Mouse (Mus musculus) forebrain, embryonic 11.5 days (tissue): Measurements from ENCODE around the gene Klhl21. TPM values are rescaled to one million over a fixed set of nuclear protein-coding genes. Genes with fewer than 3 reads are reported as not detected.
"Not testable (repeated sequence)": the region's sequence is repeated elsewhere in the genome, so short reads cannot be mapped to it uniquely, and the experiment has no call there.

Experiments used
- ATAC-seq: fragments of 200-750 bp; cut with Nextera tagmentation; replicated peaks from 2 replicates; pipeline ENCODE4 v1.8.0; 2017; ENCODE audit warnings: moderate TSS enrichment; ENCODE audit not compliant: low FRiP score
- DNase-seq: peaks from one replicate; pipeline ENCODE4 v3.0.0-alpha.2; 2017; ENCODE audit warnings: low spot score
- H3K27ac ChIP-seq: fragments of 300-500 bp; sonication (generic); 2 replicates; pipeline ENCODE4 v1.5.1; 2014; ENCODE audit warnings: low read depth, low read length
- H3K27me3 ChIP-seq: fragments of 300-500 bp; sonication (generic); 2 replicates; pipeline ENCODE4 v1.6.1; 2014; ENCODE audit warnings: mild to moderate bottlenecking, low read length, mixed read lengths; ENCODE audit not compliant: control insufficient read depth, insufficient read depth
- H3K36me3 ChIP-seq: fragments of 300-500 bp; sonication (generic); 2 replicates; pipeline ENCODE4 v1.6.1; 2014; ENCODE audit warnings: mild to moderate bottlenecking, low read length, moderate library complexity, mixed read lengths; ENCODE audit not compliant: control insufficient read depth, insufficient read depth
- H3K4me1 ChIP-seq: fragments of 300-500 bp; sonication (generic); replicated peaks from 2 replicates; pipeline ENCODE4 v1.6.1; 2014; ENCODE audit warnings: low read length, mixed read lengths; ENCODE audit not compliant: control insufficient read depth, insufficient read depth
- H3K4me2 ChIP-seq: fragments of 300-500 bp; sonication (generic); 2 replicates; pipeline ENCODE4 v1.6.1; 2014; ENCODE audit warnings: low read depth, mild to moderate bottlenecking, low read length, moderate library complexity, mixed read lengths; ENCODE audit not compliant: severe bottlenecking
- H3K4me3 ChIP-seq: fragments of 300-500 bp; sonication (generic); 2 replicates; pipeline ENCODE4 v1.5.1; 2014; ENCODE audit warnings: low read depth, low read length
- H3K9ac ChIP-seq: fragments of 300-500 bp; sonication (generic); 2 replicates; pipeline ENCODE4 v1.6.1; 2014; ENCODE audit warnings: low read length
- H3K9me3 ChIP-seq: fragments of 300-500 bp; sonication (generic); 2 replicates; pipeline ENCODE4 v1.6.1; 2016; ENCODE audit warnings: low read length, mixed read lengths; ENCODE audit not compliant: control insufficient read depth
- WGBS: fragments of 180-500 bp; shearing (Covaris S2); extraction: QIAGEN DNeasy Blood & Tissue Kit; methylation state at CpG from one replicate; pipeline ENCODE4 v1.1.7; 2014; 5-methylcytosine and 5-hydroxymethylcytosine counted together
- polyA plus RNA-seq: library from polyadenylated mRNA; unstranded; fragments of >200 nt; fragmentation: Nextera tagmentation; extraction: Ambion mirVana; gene quantifications from 2 replicates; pipeline ENCODE4 v1.2.1, GENCODE M21; 2014

The Klhl21 gene
- polyA plus RNA-seq, 1 experiment from 2014 or later: 5.3 TPM

DNA sequence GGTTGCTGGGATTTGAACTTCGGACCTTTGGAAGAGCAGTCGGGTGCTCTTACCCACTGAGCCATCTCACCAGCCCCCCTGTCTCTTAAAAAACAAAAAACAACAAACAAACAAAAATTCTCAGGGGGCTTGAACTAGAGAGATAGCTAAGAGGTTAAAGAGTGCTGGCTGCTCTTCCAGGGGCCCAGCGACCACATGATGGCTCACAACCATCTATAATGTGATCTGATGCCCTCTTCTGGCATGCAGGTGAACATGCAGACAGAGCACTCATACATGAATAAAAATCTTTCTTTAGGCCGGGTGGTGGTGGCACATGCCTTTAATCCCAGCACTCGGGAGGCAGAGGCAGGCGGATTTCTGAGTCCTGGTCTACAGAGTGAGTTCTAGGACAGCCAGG is 27.9 kb downstream of the Klhl21 start:
- ATAC-seq, H3K9ac ChIP-seq, H3K9me3 ChIP-seq, DNase-seq, H3K4me3 ChIP-seq, H3K4me1 ChIP-seq, H3K27ac ChIP-seq, H3K4me2 ChIP-seq, H3K27me3 ChIP-seq, H3K36me3 ChIP-seq: not testable (repeated sequence)
- 92% methylated on average over 6 of the region's 6 CpGs for WGBS

DNA sequence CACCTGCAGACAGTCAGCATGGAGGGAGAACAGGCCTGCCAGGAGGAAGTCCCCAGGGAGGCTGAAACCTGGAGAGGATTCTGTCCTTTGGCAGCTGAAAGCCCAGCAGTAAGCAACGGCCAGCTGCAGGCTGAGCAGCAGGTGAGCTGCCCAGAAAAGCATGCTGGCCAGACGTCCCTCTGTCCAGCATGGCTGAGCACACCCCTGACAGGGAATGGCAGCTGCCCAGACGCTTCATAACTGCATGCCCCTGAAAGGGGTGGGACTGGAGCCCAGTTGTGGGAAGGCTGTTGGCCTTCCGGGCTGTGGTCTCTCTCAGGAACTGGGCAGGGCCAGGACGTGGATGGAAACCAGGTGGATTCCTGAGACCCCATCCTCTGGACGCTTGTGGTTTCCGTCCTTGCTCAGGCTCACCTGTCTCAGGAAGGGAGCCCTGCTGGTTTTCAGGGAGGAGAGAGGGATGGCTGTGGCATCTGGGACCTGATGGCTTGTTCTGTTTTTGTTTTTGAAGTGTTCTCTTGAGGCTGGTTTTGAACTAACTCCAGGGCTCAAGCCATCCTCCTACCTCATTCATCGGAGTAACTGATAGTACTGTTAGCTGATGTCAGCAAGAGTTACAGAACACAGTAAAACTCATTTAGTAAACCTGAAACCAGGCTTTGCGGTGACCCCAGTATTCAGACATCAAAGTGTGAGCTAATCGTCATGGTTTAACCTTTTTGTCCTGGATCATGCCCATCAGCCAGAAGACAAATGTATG is 29.8 kb downstream of the Klhl21 start, which contains the start of gene Tas1r1:
Gene Tas1r1 (minus strand): TSS at position 344 of the 760 bp plus-strand sequence.
- Histone ChIP-seq H3K9me3 (no peaks in the 10 kb centered on the region), H3K4me1 (peaks cover 9% of the 10 kb centered on the region), H3K27ac (no peak within 1 kb of the TSS), H3K4me3 (peak within 1 kb of the TSS; percentile 99), H3K9ac (peak within 1 kb of the TSS; percentile 92), H3K4me2 (peak within 1 kb of the TSS; percentile 61), H3K27me3 (no peaks in the 10 kb centered on the region), H3K36me3 (peaks cover 15% of the 10 kb centered on the region)
- 50% methylated on average over 10 of the region's 10 CpGs for WGBS
- no peak for ATAC-seq
- DNase-seq: no peak

DNA sequence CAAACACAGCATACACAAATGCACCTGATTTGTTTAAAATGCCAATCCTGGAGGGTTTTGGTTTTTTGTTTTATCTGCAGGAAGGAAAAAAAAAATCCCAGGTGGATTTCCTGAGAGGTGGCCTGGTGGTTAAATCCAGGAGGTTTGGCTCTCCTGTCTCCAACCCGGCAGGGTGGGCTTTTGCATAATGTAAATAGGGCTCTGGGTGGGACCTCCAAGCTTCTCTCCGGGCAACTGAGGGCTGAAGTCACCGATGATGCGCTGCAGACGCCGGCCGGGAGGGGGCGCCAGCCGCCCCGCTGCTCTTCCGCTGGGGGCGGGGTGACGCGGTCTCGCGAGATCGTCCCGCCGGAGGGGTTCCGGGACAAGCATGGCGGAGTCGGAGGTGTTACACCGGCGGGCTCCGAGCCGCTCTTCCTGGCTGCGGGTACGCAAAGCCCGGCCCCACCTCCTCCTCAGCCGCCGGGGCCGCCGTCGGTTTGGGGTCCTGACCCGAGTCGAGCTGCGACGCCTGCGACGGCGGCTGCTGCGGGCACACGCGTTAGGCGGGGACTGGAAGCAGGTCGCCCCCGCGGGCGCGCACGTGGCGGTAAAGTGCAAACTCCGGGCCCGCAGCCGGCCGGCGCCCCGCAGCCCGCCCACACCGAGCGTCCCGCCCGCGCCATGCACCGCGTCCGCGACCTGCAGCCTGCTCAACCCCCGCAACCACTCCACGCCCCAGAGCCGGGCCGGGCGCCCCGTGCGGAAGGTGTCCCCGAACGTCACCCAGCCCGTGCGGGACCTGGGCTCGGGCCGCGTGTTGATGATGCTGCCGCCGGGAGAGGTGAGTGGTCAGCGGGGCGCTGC is 30.6 kb downstream of the Klhl21 start, which contains the start of gene Nol9:
Gene Nol9 (plus strand): TSS at position 337 of the 846 bp plus-strand sequence.
- Histone ChIP-seq H3K4me1 (peaks cover 9% of the 10 kb centered on the region), H3K9me3 (no peaks in the 10 kb centered on the region), H3K9ac (peak within 1 kb of the TSS; percentile 92), H3K4me3 (peak within 1 kb of the TSS; percentile 99), H3K4me2 (peak within 1 kb of the TSS; percentile 61), H3K27ac (no peak within 1 kb of the TSS), H3K36me3 (peaks cover 16% of the 10 kb centered on the region), H3K27me3 (no peaks in the 10 kb centered on the region)
- DNase-seq: peak; percentile 98
- WGBS: under 1% methylated on average over 80 of the region's 86 CpGs
- ATAC-seq: peak; percentile 89

DNA sequence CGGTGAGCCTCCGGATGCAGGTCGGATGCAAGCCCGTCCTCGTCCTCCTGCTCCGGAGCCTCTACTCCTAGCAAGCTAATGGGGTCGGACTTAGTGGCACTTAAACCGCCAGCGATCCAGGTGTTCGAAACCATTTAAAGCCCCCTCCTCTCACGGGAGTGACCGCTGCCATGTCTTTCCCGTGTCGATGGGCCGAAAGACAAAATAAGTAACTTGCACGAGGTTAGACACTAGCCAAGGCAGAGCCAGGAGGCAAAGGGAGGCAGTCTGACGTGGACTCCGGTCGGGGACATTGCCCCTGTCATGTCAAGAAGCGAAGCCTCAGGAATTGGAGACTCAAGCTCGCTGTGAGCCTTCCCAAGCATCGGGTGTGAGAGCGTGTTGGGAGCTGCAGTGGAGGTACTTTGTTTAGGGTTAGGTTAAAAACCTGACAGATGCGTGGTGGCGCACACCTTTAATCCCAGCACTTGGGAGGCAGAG is 31.3 kb downstream of the Klhl21 start:
- Histone ChIP-seq H3K27ac (no peak overlapping the region), H3K4me1 (peaks cover 9% of the 10 kb centered on the region), H3K4me3 (peak overlapping the region; percentile 99), H3K4me2 (peak overlapping the region; percentile 61), H3K27me3 (no peaks in the 10 kb centered on the region), H3K9me3 (no peaks in the 10 kb centered on the region), H3K9ac (peak overlapping the region; percentile 92), H3K36me3 (peaks cover 18% of the 10 kb centered on the region)
- WGBS: 3% methylated on average over 25 of the region's 25 CpGs
- ATAC-seq (no peak), DNase-seq (no peak)

DNA sequence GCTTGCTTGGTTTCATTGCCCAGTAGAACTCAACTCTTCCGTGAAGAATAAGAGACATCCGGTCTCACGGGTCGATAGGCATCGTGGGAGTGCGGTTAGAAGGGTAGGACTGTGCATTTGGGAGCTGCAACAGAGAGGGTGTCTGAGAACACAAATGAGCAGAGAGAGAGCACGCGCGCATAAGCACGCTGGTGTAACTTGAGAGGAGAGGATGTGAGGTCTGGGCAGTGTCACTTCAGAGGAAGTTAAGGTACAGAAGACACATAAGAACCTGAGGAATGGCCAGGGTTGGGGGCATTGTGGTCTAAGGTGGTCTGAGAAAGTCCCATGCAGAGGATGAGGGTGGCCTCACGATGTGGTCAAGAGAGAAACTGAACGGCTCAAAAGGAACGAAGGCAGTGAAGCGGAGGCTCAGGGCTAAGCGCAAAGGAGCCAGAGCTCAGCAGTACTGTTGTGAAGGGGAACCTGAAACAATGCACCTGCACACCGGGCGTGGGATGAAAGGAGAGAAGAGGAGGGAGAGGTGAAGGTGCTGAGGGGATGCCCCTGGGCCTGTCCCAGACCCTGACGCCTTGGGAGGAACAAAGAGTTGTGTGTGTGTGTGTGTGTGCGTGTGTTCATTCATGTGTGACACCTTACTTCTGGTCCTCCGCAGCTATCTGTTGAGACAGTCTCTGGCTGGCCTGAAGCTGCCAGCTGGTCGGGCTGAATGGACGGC is 33.5 kb downstream of the Klhl21 start:
- no peak for DNase-seq
- no peaks in the 10 kb centered on the region for H3K9me3 ChIP-seq
- H3K27me3 ChIP-seq: no peaks in the 10 kb centered on the region
- no peak for ATAC-seq
- no peak overlapping the region for H3K4me2 ChIP-seq
- H3K27ac ChIP-seq: no peak overlapping the region
- peaks cover 9% of the 10 kb centered on the region for H3K4me1 ChIP-seq
- H3K36me3 ChIP-seq: peaks cover 21% of the 10 kb centered on the region
- no peak overlapping the region for H3K4me3 ChIP-seq
- H3K9ac ChIP-seq: no peak overlapping the region
- WGBS: 95% methylated on average over 22 of the region's 22 CpGs

DNA sequence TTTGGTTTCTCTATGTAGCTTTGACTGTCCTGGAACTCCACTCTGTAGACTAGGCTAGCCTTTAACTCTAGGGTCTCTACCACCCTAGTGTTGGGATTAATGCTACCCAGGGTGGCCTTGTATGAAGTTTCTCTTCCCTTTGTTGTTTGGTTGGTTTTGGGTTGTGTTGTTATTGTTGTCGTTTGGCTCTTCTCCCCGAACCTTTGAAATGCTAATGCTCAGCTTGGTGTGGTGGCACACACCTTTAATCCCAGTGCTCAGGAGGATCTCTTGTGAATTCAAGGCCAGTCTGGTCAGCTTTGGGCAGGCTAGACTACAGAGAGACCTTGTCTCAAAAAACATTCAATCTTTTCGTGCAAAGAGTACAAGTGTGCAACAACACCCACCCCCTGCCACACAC is 34.6 kb downstream of the Klhl21 start:
- no peaks in the 10 kb centered on the region for H3K27me3 ChIP-seq
- WGBS: 85% methylated on average over 3 of the region's 3 CpGs
- H3K4me1 ChIP-seq: peaks cover 9% of the 10 kb centered on the region
- no peak overlapping the region for H3K27ac ChIP-seq
- H3K9me3 ChIP-seq: no peaks in the 10 kb centered on the region
- ATAC-seq (no peak), DNase-seq (no peak)
- no peak overlapping the region for H3K4me2 ChIP-seq
- H3K36me3 ChIP-seq: peaks cover 24% of the 10 kb centered on the region
- H3K9ac ChIP-seq: no peak overlapping the region
- H3K4me3 ChIP-seq: no peak overlapping the region

DNA sequence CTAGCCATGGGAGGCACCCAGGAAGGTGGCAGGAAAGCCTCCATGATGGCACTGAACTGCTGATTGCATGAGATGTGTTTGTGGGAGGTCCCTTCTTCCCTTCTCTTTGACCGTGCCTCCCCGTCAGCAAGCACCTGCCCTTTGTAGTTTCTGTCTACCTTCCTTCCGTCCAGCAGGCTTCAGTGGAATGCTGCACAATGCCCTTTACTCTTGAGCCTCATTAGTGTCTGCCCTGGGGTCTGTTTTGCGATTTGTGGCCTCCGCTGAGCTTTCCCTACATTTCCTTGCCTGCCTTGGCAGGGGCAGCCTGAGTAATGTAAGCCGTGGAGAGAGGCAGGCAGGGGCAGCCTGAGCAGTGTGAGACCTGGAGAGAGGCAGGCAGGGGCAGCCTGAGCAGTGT is 36.0 kb downstream of the Klhl21 start:
- H3K9ac ChIP-seq: no peak overlapping the region
- ATAC-seq: no peak
- no peaks in the 10 kb centered on the region for H3K9me3 ChIP-seq
- no peak overlapping the region for H3K27ac ChIP-seq
- H3K4me1 ChIP-seq: peaks cover 9% of the 10 kb centered on the region
- no peaks in the 10 kb centered on the region for H3K27me3 ChIP-seq
- H3K4me2 ChIP-seq: no peak overlapping the region
- 80% methylated on average over 6 of the region's 6 CpGs for WGBS
- peaks cover 24% of the 10 kb centered on the region for H3K36me3 ChIP-seq
- no peak for DNase-seq
- no peak overlapping the region for H3K4me3 ChIP-seq

DNA sequence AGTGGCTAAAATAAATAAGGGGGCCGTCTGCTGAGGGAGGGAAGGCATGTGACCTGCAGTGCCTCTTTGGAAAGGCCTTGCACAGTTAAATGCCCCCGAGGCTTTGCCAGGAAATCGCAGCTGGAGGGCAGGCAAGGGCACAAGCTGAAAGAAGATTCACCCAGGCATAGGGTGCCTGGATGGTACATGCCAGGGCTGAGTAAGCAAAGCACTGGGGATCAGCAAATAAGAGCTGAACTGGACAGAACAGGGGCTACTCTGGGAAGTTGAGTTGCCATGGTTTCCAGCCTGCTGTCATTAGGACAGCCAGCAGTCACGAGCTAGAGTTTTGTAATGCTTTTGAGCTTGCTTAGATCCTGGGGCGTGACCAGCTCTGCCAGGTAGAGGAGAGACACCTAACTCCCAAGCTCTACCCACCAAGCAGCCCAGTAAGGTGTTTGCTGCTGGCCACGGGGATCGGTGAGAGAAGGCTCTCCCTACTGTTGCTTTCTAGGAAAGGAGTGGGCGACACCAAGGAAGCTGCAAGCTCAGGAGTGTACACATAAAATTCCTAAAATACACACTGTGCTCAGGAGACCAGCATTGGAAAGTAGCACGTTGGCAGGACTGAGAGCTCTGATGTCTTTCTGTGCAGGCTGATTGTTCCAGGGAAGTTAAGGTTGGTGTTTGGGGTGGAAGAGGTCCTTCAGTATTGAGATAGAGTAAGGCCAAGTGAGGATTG is 53.9 kb downstream of the Klhl21 start:
- no peak overlapping the region for H3K9ac ChIP-seq
- WGBS: 83% methylated on average over 9 of the region's 9 CpGs

More for the DNA sequence above, 53.9 kb downstream of the Klhl21 start:
- DNase-seq: no peak
- H3K4me3 ChIP-seq: no peak overlapping the region
- H3K4me1 ChIP-seq: no peaks in the 10 kb centered on the region
- peaks cover 4% of the 10 kb centered on the region; the same call in 1 of the 2 replicates for H3K36me3 ChIP-seq
- H3K27ac ChIP-seq: no peak overlapping the region
- no peaks in the 10 kb centered on the region for H3K9me3 ChIP-seq
- no peak overlapping the region for H3K4me2 ChIP-seq
- H3K27me3 ChIP-seq: no peaks in the 10 kb centered on the region
- ATAC-seq: no peak
